Mouse (Mus musculus) liver, adult 2 months (tissue): ENCODE data around the gene Sco1. TPM values are rescaled to one million over a fixed set of nuclear protein-coding genes. Genes with fewer than 3 reads are reported as not detected.

Experiments
- DNase-seq: peaks from one replicate; pipeline ENCODE4 v3.0.0-alpha.2; 2011; ENCODE audit warnings: low read depth, low spot score; ENCODE audit errors: extremely low read depth
- H3K27ac ChIP-seq: fragments of 200-500 bp; replicated peaks from 2 replicates; pipeline ENCODE4 v1.5.1; 2012; ENCODE audit warnings: low read depth, mild to moderate bottlenecking, control low read depth, inconsistent platforms, low read length; ENCODE audit not compliant: insufficient read depth
- H3K27me3 ChIP-seq: fragments of 200-500 bp; 2 replicates; pipeline ENCODE4 v1.6.1; 2012; ENCODE audit warnings: mild to moderate bottlenecking, moderate library complexity, low read length, inconsistent platforms; ENCODE audit not compliant: control insufficient read depth, insufficient read depth
- H3K36me3 ChIP-seq: fragments of 200-500 bp; 2 replicates; pipeline ENCODE4 v1.6.1; 2012; ENCODE audit warnings: low read length, inconsistent platforms; ENCODE audit not compliant: control insufficient read depth, insufficient read depth
- H3K4me1 ChIP-seq: fragments of 200-500 bp; 2 replicates; pipeline ENCODE4 v1.6.1; 2011; ENCODE audit warnings: low read length; ENCODE audit not compliant: control insufficient read depth, insufficient read depth
- H3K4me3 ChIP-seq: fragments of 200-500 bp; 2 replicates; pipeline ENCODE4 v1.5.1; 2011; ENCODE audit warnings: low read depth, mild to moderate bottlenecking, control low read depth, low read length, moderate library complexity; ENCODE audit not compliant: insufficient read depth
- H3K79me2 ChIP-seq: fragments of 200-500 bp; 2 replicates; pipeline ENCODE4 v1.6.1; 2012; ENCODE audit warnings: inconsistent platforms, mild to moderate bottlenecking, low read length, moderate library complexity; ENCODE audit not compliant: control insufficient read depth, insufficient read depth
- H3K9ac ChIP-seq: fragments of 200-500 bp; 2 replicates; pipeline ENCODE4 v1.6.1; 2012; ENCODE audit warnings: low read depth, mild to moderate bottlenecking, control low read depth, inconsistent platforms, low read length
- CTCF ChIP-seq: fragments of 200-500 bp; IDR thresholded peaks from 2 replicates; pipeline ENCODE4 v1.5.1; 2011; ENCODE audit warnings: low read depth, low read length, control low read depth
- POLR2A ChIP-seq: fragments of 200-500 bp; IDR thresholded peaks from 2 replicates; pipeline ENCODE4 v1.6.1; 2011; ENCODE audit warnings: low read length, control low read depth; ENCODE audit not compliant: insufficient read depth; ENCODE audit errors: extremely low read depth
- WGBS: fragments of 180-500 bp; shearing (Covaris S2); methylation state at CpG from one replicate; pipeline ENCODE4 v1.1.7; 2018; 5-methylcytosine and 5-hydroxymethylcytosine counted together
- polyA plus RNA-seq: library from polyadenylated mRNA; depleted of rRNA; stranded (reverse); fragments of >200 nt; gene quantifications from 2 replicates; pipeline ENCODE4 v1.2.3, GENCODE M21; 2012
- total RNA-seq: library from RNA; depleted of rRNA; stranded (reverse); fragments of >200 nt; gene quantifications from 2 replicates; pipeline ENCODE4 v1.2.3, GENCODE M21; 2014

Sco1 gene
- total and polyA plus RNA-seq, 2 experiments = 4.8 to 11.5 TPM

DNA sequence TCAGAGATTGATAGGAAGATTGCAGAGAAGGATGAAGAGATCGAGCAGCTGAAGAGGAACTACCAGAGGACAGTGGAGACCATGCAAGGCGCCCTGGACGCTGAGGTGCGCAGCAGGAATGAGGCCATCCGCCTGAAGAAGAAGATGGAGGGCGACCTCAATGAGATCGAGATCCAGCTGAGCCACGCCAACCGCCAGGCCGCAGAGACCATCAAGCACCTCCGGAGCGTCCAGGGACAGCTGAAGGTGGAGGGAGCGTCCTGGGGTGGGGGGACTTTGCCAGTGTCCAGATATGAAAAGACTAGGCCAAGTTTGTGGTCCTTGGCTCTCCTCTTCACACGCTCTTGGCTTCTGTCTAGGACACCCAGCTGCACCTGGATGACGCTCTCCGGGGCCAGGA is 46.8 kb downstream of the Sco1 start:
- TF ChIP-seq POLR2A (no peak), CTCF (no peak)
- no peaks in the 10 kb centered on the region for H3K79me2 ChIP-seq
- no peaks in the 10 kb centered on the region for H3K27me3 ChIP-seq
- H3K4me3 ChIP-seq = no peak overlapping the region
- no peak overlapping the region for H3K27ac ChIP-seq
- no peak for DNase-seq
- no peaks in the 10 kb centered on the region for H3K4me1 ChIP-seq
- WGBS = 90% methylated on average over 16 of the region's 16 CpGs
- H3K36me3 ChIP-seq = no peaks in the 10 kb centered on the region
- H3K9ac ChIP-seq = no peak overlapping the region

GRCm38 (mm10) chr11:67100169-67100568 is 47.7 kb downstream of the Sco1 start:
- no peaks in the 10 kb centered on the region for H3K79me2 ChIP-seq
- no peak for TF ChIP-seq CTCF
- no peak for TF ChIP-seq POLR2A
- H3K27ac ChIP-seq = no peak overlapping the region
- WGBS = 23% methylated on average over 6 of the region's 6 CpGs
- H3K4me3 ChIP-seq = no peak overlapping the region
- no peaks in the 10 kb centered on the region for H3K27me3 ChIP-seq
- H3K36me3 ChIP-seq = no peaks in the 10 kb centered on the region
- DNase-seq = peak; percentile 33
- H3K9ac ChIP-seq = no peak overlapping the region
- no peaks in the 10 kb centered on the region for H3K4me1 ChIP-seq

GRCm38 (mm10) chr11:67101713-67102112 is 49.2 kb downstream of the Sco1 start:
- 30% methylated on average over 7 of the region's 8 CpGs for WGBS
- Histone ChIP-seq H3K36me3 (no peaks in the 10 kb centered on the region), H3K79me2 (no peaks in the 10 kb centered on the region), H3K27ac (no peak overlapping the region), H3K4me3 (no peak overlapping the region), H3K27me3 (no peaks in the 10 kb centered on the region), H3K9ac (no peak overlapping the region), H3K4me1 (no peaks in the 10 kb centered on the region)
- TF ChIP-seq CTCF (peak; percentile 85), POLR2A (no peak)
- DNase-seq = peak; percentile 29

GRCm38 (mm10) chr11:67103256-67103655 is 50.8 kb downstream of the Sco1 start:
- H3K79me2 ChIP-seq = no peaks in the 10 kb centered on the region
- no peaks in the 10 kb centered on the region for H3K27me3 ChIP-seq
- H3K27ac ChIP-seq = no peak overlapping the region
- no peak for DNase-seq
- no peaks in the 10 kb centered on the region for H3K36me3 ChIP-seq
- 82% methylated on average over 9 of the region's 9 CpGs for WGBS
- no peak overlapping the region for H3K4me3 ChIP-seq
- H3K9ac ChIP-seq = no peak overlapping the region
- H3K4me1 ChIP-seq = no peaks in the 10 kb centered on the region
- TF ChIP-seq CTCF (no peak), POLR2A (no peak)

DNA sequence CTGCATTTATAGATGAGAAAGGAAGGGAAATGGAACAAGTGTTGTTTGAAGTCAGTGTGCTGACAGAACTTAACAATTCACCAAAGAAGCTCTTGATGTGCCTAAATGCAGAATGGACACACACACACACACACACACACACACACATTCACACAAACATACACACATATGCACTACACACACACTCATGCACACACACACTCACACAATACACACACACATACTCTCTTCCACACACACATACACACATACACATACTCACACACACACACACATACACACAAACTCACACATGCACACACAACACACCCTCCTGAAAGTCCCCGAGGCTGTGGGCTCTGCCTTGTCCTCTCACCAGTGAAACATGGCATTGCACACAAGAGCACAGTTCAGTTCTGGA is 51.8 kb downstream of the Sco1 start:
- Histone ChIP-seq H3K36me3 (no peaks in the 10 kb centered on the region), H3K27ac (no peak overlapping the region), H3K4me3 (no peak overlapping the region), H3K9ac (no peak overlapping the region), H3K27me3 (no peaks in the 10 kb centered on the region), H3K4me1 (no peaks in the 10 kb centered on the region), H3K79me2 (no peaks in the 10 kb centered on the region)
- no peak for DNase-seq
- TF ChIP-seq POLR2A = no peak
- TF ChIP-seq CTCF = no peak
- WGBS = 90% methylated on average over 1 of the region's 1 CpGs

GRCm38 (mm10) chr11:67104714-67105113 is 52.2 kb downstream of the Sco1 start:
- WGBS = 77% methylated on average over 11 of the region's 11 CpGs

More at GRCm38 (mm10) chr11:67104714-67105113, 52.2 kb downstream of the Sco1 start:
- DNase-seq = no peak
- no peak for TF ChIP-seq CTCF
- TF ChIP-seq POLR2A = no peak
- Histone ChIP-seq H3K4me1 (no peaks in the 10 kb centered on the region), H3K27ac (no peak overlapping the region), H3K27me3 (no peaks in the 10 kb centered on the region), H3K4me3 (no peak overlapping the region), H3K36me3 (no peaks in the 10 kb centered on the region), H3K79me2 (no peaks in the 10 kb centered on the region), H3K9ac (no peak overlapping the region)
